Mouse (Mus musculus) left cerebral cortex, adult 9 months (tissue): ENCODE measurements around the gene Dll1.
A peak's percentile ranks its signal among the peaks of the same experiment; 100 is the strongest.

Experiments
- DNase-seq, 2 experiments: peaks; one replicate each; pipeline ENCODE4 v3.0.0; 2022; ENCODE audit warnings: low spot score in 2 of 2

Gene Dll1

DNA sequence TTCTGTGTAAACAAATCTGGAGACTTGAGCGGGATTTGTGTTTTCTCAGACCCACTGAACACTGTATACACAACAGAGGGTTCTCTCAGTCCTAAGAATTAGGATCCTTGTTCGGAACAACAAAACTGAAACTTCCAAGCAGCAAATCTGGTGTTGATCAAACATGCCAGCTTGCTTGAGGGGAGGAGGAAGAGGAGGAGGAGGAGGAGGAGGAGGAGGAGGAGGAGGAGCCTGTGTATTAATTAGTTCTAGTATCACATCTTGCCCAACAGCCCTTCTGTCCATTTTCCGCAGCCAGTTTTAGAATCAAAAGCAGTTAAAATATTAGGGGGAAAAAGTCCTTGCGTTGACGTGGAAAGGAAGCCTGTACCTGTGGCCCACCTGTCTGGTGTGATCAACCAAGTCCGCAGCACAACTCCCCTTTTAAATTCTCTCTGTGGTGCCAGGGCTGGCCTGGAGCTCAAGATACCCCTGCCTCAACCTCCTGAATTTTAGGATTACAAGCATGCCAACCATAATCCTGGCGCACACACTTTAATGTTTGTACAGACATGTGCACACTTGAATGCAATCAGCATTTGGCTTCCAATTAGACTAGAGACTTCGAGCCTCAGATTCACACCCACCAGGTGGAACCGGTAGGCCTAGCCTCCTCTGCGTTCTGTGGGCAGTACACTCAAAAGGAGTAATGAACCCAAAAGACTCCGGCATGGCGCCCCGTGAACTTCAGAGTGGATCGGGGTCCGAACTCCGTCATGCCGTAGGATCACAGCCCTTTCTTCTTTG is 3.3 kb upstream of the Dll1 start:
- no peak for DNase-seq

DNA sequence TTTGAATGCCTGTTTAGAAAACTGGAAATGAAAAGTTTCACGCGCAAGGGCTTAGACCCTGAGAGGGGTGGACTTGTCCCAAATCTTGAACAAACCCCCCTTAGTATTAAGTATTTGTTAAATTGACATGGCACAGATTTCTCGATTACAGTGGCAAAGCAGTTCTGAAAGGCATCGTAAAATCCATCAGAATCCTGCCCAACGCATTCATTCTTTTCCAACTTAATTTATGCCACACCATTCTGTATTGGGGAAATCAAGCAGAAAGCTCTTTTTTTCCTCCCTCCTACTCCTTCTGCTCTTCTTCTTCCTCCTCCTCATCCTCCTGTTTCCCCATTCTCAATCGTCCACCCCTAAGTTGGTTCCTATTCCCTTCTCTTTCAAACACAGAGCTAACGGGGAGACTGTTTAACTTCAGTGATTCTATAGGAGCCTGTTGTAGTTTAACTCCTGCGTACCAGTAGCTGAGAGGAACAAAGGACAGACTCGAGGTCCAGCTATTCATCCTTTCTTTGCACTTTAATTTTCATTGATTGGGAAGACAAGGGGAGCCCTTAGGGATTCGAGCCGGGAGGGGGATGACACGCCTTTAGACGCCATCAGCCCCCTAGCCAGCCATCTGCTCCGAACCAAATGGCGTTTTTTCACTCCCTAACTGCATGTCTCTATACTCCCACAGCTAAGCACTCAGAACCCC is 1.9 kb upstream of the Dll1 start:
- no peak for DNase-seq

DNA sequence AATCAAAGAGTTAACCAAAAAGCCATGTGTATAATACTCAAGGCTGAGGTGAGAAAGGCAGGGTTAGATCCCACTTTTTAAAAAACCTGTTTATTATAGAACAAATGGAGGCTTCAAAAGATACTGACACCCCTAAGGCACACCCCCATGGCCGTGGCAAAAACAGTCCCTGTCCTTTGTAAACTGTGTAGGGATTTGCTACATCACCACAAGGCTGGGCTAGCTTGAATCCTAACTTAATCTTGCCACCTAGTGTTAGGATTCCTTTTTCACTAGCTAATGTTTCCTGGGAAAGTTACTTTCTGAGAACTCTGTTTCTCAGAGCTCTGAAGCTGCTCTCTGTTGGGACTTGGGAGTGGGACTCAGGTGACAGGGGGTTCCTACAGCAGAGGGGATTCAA is 1.2 kb upstream of the Dll1 start:
- peak in 1 of 2 experiments; percentile 38 for DNase-seq

DNA sequence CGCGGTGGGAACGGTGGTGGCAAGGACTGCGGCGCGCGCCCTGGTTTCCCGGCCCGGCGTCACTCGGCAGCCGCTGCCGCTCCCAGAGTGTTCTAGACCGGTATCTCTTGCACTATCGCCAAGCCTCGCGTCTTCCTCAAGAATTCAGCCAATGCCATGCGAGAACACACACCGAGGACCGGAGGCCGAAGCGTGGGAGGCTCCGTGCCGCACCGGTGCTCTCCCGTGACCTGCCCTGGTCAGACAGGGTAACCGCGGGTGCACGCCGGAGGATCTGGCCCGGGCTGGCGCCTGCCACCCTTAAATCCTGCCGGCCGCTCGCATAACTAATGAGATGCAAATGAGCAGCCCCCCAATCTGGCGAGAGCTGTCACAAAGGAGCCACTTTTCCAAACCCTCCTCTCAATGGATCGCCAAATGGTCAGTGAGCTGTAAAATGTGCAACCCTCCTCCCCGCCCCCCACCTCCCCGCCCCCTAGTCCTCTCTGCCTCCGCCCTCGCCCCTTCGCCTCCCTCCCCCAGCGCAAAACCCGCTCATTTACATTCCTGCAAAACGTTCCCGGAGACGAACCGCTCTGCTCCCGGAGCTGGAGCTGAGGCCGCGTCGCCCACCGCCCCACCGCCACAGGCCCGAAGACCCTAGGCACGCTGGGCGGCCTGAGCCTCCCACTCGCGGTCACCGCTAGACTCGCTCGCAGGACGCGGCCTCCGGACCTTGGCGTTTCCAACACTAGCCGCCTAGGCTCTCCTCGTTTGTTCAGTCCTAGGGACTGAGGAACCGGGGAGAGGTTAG is 775 bp downstream of the Dll1 start:
- peak in 1 of 2 experiments; percentile 42 for DNase-seq

DNA sequence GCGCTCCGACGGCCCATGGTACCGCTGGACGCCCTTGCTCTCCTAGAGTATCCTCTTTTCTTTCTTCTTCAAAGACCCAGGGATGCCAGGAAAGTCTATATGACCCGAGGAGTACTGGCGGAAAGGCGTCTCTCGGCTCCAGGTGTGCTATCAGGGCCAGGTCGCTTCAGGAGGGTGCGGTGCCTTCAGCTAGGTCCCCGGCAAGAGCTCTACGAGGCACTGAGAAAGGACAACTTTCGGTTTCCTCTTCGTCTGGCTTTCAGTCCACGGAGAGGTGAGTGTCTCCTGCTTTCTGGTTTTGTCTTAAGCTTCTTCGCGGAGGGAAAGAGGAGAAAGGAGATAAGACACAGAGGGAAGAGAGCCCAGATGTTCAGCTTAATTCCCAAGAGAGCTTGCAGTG is 1.4 kb downstream of the Dll1 start:
- DNase-seq = no peak

DNA sequence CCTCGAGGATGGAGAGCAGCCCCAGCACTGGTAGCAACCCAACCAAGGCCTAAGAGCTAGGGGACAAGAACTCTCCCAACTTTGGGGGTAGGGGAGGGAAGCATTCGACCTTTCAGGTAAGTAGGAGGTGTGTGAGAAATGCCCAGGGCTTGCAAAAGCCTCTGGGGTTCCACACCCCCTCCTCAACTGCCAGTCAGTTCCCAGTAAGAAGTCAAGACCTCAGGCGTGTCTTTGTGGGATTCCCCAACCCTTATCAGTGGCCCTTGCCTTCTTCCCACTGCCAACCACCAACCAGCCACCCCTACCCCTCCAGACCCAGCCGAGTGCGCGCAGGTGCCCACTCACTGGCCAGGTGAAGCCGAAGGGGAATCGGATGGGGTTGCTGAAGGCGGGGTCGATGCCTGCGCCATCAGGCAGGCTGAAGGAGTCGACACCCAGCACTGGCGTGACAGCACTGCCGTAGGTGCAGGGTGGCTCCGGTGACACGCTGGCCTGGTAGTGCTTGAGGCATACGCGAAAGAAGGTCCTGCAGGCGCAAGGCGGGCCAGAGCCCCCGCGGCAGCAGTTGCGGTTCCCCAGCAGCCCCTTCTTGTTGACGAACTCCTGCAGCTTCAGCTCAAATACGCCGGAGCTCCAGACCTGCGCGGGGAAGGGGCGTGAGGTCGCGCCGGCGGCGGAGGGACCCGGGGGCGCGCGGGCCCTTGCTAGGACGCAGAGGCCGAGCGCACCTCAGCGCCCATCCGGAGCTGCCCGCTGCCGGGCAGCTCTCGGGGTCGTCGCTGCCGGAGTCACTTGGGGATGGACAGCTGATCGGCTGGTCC is 2.1 kb downstream of the Dll1 start:
- DNase-seq = no peak

DNA sequence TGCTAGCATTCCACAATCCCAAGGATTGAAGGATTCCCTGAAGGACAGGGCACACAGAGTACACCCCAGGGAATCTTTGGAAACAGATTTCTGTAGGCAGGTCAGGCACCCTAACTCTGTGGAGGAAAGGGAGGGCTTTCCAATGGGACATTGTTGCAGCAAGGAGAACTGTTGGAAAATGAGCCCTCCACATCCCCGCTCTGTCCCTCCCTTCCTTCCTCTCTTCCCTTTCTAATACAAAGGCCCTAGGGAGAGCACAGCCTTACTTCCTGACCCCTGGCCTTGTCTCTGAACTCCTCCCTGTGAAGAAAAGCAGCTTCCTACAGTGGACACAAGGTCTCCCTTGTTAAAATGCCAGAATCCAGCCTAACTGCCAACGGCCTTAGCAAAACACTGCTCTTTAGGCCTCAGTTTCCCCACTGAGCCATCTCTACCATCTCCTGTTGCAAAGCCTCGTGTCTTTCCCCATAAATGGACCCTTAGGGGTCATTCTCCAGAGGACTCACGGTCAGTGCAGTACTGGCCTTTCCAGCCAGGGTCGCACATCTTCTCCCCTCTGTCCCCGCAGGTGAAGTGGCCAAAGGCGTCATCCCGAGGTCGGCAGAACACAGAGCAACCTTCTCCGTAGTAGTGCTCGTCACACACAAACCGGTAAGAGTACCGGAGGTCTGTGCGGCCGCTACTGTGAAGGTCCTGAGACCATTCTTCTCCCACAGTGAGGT is 3.6 kb downstream of the Dll1 start:
- DNase-seq = no peak

DNA sequence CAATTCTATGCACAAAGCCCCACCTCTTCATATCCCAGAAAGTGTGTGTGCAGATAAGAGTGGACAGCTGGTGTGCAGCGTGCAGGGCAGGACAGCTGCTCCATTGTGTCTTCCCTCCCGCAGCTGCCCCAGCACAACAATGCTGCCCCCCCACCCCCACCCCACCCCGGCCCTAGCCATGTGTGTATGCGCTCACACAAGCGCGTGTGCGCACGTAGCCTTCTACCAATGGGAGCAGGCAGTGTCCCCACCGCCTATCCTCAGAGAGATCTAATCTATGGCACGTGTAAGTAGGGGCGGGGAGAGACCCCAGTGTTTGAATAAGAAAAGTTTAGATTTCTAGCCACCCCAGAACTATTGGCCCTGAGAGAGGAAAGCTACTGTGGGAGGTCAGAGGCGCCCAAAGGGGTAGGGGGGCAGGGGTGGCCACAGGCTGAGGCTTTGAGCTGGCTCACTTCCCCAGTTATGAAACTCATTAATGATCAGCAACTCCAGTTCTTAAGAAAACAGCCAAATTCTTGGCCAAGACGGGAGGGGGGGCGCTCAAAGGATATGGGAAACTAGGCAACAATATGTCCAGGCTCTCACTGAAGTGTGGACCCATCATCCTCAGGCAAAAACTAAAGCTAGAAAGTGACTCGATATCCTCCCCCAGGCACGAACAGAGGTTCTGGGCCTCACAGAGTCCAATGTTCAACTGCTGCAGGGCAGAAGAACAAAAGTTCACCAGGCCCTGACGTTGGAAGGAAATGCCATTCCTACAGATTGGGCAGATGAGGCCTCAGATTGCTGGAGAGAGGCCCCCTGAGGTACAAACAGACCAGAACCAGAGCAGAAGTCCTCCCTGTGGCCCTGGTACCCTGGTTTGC is 4.5 kb downstream of the Dll1 start:
- DNase-seq = no peak

DNA sequence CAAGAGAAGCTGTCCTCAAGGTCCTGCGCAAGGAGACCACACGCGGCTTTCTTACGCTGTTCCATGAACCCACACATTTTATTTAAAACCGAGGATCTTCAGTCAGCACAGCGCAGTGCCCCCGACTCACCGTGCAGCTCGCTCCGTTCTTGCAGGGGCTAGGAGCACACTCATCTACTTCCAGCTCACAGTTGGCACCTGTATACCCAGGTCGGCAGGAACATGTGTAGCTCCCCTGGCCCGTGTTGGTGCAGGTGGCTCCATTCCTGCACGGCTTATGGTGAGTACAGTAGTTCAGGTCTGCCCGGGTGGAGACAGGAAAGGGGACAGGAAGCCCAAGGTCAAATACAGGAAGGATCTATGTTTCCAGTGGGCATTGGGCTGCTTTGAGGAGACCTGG is 6.3 kb downstream of the Dll1 start:
- DNase-seq = no peak

DNA sequence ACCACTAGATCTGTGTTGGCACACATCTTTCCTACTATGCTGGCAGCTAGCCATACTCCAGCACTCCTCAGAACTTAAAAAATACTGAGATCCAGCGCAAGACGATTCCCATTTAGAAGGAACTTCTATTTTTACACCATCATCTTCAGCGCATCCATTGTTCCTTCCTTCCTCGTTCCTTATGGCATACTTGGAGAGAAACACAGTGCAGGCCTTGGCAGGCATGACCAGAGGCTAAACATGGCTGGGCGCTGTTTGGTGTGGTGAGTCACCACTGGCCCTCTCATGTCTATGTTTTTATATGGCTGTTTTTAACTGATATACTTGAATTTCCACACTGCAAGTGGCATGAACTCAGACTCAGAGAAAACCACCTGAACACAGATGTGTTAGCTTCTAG is 11.0 kb downstream of the Dll1 start:
- DNase-seq = peak in 1 of 2 experiments; percentile 21

DNA sequence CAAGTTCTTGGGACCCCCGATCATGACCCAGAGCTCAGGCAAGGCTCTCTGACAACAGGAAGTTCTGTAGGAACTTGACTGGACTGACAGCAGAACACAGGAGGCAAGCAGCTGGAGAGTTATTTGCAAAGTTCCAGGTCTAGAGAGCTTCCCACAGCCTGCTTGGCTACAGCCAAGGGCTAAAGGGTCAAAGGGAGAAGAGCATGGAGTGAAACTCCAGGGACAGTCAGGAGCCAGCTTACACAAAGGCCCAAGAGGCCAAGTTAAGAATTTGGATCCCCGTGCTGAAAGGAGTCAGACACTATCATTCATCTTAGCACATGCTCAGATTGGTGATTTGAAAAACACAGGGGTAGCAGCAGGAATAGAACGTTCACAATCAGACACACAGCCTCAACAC is 13.0 kb downstream of the Dll1 start:
- DNase-seq = no peak

DNA sequence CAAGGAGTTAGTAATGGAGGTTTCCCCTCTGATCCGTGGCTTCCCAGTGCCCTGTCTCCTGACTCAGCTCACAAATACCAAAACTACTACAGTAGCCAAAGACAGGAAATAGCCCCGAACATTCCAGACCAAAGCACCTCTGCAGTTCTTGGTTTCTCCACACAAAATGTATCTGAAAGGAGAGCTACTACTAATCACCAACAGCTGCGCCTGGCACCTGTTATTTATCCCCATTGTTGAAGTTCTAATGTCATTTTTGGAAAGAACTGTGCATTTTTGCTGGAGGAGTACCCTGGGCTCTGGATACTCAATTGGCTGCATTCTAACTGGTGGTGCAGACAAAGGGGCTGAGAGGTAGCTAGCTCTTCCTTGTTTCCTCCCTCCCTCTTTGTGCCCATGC is 19.6 kb downstream of the Dll1 start:
- DNase-seq = no peak

DNA sequence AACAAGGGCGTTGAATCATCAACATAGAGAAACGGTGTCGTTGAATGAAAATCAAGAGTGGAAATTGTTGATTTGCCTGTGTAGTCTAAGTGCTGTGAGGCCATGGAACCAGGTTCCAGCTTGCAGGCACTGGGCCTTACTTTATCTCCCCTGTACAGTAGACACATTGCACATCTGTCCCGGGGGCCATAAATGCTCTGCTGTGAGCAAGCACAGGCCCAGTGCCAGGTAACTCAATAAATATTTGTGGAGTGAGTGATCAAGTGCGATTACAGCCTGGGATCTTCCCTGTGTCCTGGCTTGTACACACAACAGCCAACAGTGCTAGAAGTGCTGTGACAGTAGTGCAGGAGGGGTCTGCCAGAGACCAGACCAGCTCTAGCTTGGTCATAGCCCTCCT is 20.1 kb downstream of the Dll1 start:
- no peak for DNase-seq

DNA sequence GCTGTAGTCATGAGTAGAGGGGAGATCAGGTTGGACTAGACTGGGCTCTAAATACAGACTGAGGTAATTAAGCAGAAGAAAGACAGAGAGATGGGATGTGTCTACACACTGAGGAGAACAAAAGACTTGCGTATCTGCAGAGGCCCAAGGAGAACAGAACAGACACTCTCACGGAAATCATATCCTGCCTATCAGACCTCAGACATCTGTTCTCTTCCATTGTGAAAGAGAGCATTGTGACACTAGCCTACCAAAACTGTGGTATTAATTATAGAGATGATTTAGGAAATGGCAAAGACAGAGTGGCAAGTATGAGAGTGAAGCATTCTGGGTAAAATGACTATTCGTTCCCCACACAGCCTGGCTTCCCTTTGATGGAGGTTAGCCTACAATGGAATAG is 21.6 kb downstream of the Dll1 start:
- DNase-seq = no peak

DNA sequence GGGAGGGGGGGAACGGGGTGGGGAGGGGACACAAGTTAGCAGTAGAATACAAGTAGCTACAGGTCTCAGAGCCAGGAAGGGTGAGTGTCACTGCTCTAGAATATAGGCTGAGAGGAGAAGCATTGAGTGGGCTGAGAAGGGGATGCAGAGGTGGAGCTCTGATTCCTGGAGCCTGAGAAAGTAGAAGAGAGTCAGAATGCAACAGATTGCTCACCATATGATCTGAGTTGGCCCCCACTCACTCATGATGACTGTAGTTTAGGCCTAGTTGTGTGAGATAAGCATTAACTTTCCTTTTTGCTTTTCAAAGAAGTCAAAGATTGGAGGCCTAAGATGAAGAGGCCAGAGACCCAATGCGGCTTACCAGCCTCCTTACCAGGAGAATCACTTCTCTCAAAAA is 22.7 kb downstream of the Dll1 start:
- DNase-seq = no peak

DNA sequence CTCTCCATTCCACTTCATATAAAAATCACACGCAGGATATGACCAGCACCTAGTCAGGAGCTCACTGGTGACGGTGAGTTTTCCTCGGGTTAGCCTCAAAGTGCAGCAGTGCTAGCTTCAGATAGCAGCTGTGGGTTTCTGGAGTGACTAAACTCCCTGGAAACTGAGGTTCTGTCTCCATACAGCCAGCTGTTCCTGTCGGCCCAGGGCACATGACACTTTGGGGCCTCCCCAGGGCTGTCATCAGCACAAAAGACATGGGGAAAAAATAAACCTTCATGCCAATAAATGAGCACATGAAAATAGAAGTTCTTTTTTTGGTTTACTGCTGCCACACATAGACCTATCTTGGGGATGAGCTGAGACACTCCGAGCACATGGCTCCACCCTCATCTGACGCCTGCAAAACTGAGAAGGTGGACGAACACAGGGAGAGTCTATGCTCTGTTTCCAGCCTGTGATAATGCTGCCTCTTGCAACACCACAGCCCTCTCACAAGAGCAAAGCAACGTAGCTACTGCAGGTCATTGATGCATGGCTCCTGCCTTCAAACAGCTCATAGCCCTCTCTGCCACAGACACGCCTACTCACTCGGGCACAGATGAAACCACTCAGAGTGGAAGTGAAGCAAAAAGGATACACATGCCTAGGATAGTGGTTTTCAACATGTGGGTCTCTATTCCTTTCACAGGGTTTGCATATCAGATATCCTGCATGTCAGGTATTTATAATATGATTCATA is 23.6 kb downstream of the Dll1 start:
- DNase-seq = peak; percentile 31 to 61

DNA sequence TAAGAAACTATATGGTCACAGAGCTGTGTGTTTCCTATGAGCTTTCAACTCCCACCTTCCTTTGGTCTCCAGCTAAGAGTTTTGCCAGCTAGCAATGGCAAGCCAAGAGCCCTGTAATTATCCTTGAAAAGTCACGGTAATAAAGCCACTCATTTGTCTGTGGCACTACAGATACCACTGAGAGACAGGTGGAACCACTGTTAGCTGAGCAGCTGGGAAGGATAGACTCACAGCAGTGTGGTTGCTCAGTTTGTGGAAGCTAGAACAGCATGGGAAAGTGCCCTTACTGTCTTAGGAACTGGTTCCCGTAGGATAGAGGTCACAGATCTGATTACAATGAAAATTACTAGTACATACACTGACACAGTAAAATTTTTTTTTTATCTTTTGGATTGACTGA is 26.5 kb downstream of the Dll1 start:
- no peak for DNase-seq

DNA sequence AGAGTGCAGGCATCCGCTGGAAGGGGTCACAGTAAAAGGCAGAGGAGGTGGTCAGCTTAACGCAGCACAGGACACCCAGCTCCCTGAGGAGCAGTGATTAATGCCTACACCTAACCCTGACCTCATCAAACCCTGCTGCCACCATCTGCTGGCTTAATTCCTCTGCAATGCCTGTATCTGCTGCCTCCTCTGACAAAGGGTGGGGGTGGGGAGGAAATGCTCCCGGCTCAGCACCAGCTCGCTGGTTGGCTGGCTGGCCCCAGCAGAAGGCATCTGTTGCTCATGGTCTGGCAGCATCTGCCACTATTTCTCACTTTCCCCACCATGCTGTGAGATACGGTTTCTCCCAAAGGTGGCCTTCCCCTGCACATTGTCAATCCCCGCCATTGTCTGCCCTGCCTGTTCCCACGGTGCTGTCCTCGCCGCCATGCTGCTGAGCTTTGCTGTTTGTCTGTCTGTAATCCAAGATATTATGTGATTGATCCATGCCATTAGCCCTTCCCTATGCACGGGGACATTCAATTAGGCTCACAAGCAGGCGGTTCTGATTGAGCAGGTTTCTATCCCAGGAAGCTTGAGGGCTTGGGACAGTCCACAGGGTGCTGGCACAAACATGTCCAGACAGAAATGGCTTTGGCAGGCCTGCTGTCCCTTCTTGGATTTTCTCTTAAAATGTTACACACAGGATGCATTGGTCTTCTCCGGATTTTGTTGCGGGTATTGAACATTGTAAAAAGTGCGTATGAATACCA is 33.4 kb downstream of the Dll1 start:
- DNase-seq = no peak

DNA sequence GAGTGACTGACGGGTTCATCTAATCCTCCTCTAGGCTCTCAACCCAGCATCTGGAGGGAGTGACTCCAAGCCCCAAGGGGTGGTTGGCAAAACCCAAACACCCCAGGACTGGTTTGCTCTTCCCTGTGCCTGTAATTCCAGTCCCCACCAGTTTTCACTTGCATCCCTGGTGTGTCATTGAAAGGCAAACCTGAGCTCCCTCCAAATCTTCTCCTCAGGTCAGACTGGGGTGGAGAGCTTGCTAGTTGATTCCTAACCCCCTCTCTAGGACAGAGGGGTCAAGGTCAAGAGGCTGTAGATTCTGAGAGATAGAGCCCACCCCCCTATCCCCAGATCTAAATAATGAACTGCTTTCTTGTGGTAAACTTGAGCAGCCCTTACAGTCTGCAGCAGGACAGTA is 38.8 kb downstream of the Dll1 start:
- DNase-seq = no peak
